Mouse (Mus musculus) liver, embryonic 15.5 days (tissue): ENCODE data around the gene Itpkb. TPM values are rescaled to one million over a fixed set of nuclear protein-coding genes. Genes with fewer than 3 reads are reported as not detected.

Experiments used
- ATAC-seq: fragments of 200-750 bp; cut with Nextera tagmentation; 2 replicates; pipeline ENCODE4 v1.8.0; 2017; ENCODE audit warnings: moderate number of reproducible peaks, mild to moderate bottlenecking, moderate library complexity; ENCODE audit not compliant: insufficient read depth
- H3K27ac ChIP-seq: fragments of 300-500 bp; sonication (generic); replicated peaks from 2 replicates; pipeline ENCODE4 v1.5.1; 2015; ENCODE audit warnings: mild to moderate bottlenecking, inconsistent platforms
- H3K27me3 ChIP-seq: fragments of 300-500 bp; sonication (generic); 2 replicates; pipeline ENCODE4 v1.6.1; 2015; ENCODE audit warnings: mild to moderate bottlenecking, inconsistent platforms
- H3K36me3 ChIP-seq: fragments of 300-500 bp; sonication (generic); replicated peaks from 2 replicates; pipeline ENCODE4 v1.6.1; 2015; ENCODE audit warnings: moderate library complexity, mild to moderate bottlenecking, inconsistent platforms
- H3K4me1 ChIP-seq: fragments of 300-500 bp; sonication (generic); replicated peaks from 2 replicates; pipeline ENCODE4 v1.6.1; 2015; ENCODE audit warnings: inconsistent platforms
- H3K4me2 ChIP-seq: fragments of 300-500 bp; sonication (generic); 2 replicates; pipeline ENCODE4 v1.6.1; 2015; ENCODE audit warnings: moderate library complexity, mild to moderate bottlenecking, inconsistent platforms
- H3K4me3 ChIP-seq: fragments of 300-500 bp; sonication (generic); replicated peaks from 2 replicates; pipeline ENCODE4 v1.5.1; 2015; ENCODE audit warnings: mild to moderate bottlenecking, inconsistent platforms
- H3K9ac ChIP-seq: fragments of 300-500 bp; sonication (generic); 2 replicates; pipeline ENCODE4 v1.6.1; 2015; ENCODE audit warnings: moderate library complexity, mild to moderate bottlenecking, inconsistent platforms
- H3K9me3 ChIP-seq: fragments of 300-500 bp; sonication (generic); replicated peaks from 2 replicates; pipeline ENCODE4 v1.6.1; 2016; ENCODE audit warnings: inconsistent platforms
- WGBS: fragments of 180-500 bp; shearing (Covaris S2); methylation state at CpG from one replicate; pipeline ENCODE4 v1.1.7; 2015; ENCODE audit warnings: mixed read lengths; ENCODE audit not compliant: insufficient replicate concordance; 5-methylcytosine and 5-hydroxymethylcytosine counted together
- polyA plus RNA-seq: library from polyadenylated mRNA; unstranded; fragments of >200 nt; fragmentation: Nextera tagmentation; extraction: Ambion mirVana; gene quantifications from 2 replicates; pipeline ENCODE4 v1.2.1, GENCODE M21; 2015

Itpkb gene
- polyA plus RNA-seq, 1 experiment from 2014 or later = 1.3 TPM

DNA sequence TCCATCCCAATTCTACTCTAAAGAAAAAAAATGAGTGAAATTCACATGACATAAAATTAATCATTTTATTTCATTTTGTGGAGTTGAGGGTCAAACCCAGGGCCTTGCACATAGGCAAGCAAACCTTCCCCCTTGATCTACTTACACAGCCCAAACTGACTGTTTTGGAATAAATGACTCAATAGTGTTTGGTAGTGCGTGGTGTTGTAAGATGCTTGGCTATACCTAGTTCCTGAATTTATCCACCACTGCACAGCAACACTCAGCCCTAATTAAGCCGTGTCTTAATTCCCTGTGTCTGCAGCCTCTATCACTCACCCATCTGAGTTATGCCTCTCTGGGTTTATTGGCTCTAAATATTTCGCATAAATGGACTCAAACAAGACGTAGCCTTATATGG is 30.0 kb upstream of the Itpkb start:
- peaks cover 28% of the 10 kb centered on the region for H3K4me1 ChIP-seq
- H3K4me2 ChIP-seq = no peak overlapping the region
- no peak overlapping the region for H3K4me3 ChIP-seq
- 63% methylated on average over 4 of the region's 4 CpGs for WGBS
- no peaks in the 10 kb centered on the region for H3K36me3 ChIP-seq
- no peak for ATAC-seq
- H3K27me3 ChIP-seq = no peaks in the 10 kb centered on the region
- no peaks in the 10 kb centered on the region for H3K9me3 ChIP-seq
- H3K9ac ChIP-seq = no peak overlapping the region
- no peak overlapping the region for H3K27ac ChIP-seq

DNA sequence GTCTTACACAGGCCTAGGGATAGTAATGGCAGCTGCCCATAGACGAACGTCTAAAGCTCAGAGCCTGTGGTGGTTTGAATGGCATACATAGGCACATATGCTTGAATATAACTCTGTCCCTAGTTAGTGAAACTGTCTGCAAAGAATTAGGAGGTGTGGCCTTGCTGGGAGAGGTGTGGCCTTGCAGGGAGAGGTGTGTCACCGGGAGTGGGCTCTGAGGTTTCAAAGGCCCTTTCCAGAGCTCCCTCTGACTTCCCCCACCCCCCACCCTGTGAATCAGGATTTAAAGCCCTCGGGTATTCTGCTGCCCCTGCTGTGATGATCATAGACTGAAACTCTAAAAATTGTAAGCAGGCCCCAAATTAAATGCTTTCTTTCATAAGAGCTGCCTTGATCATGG is 29.3 kb upstream of the Itpkb start:
- Histone ChIP-seq H3K4me3 (no peak overlapping the region), H3K9me3 (no peaks in the 10 kb centered on the region), H3K4me2 (no peak overlapping the region), H3K9ac (no peak overlapping the region), H3K27me3 (no peaks in the 10 kb centered on the region), H3K27ac (no peak overlapping the region), H3K36me3 (no peaks in the 10 kb centered on the region), H3K4me1 (peaks cover 29% of the 10 kb centered on the region)
- ATAC-seq = no peak
- 39% methylated on average over 4 of the region's 4 CpGs for WGBS

DNA sequence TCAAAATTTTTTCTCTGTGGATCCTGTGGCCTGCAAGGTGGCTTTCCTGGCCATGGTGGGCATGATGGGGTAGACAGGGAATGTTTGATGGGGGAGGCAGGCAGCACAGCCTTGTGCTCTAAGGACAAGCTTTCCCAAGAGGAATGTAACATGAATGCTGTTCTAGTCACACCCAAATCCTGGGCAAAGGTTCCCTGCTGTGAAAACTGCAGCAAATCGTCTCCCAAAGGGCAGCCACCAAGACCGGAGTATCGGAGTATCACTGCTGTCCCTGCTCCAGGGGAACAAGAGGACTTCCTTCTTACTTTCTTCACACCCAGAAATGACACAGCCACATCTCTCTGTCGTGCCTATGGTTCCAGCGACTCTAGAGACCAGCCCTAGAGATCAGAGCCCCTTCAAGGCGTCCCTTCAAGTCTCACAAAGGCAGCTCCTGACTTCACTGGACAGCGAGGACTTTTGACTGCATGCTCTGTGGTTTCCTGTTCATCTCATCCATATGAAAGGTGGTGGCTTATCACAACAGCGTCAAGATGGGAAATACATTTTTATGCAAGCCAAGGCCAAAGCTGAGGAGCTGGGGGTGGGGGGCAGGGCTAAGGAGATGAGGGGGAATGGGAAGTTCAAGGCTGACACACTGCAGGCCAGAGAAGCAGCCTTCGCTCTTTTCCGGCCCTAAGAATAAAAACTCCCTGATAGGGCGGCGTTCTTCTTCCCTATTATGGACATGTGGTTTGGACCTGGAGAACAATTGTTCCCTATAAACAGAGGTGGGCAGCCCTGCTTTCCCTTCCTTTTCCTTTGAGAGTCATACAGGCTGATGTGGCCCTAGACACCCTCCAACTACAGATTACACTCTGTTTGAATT is 27.8 kb upstream of the Itpkb start:
- Histone ChIP-seq H3K4me2 (no peak overlapping the region), H3K9ac (no peak overlapping the region), H3K27ac (peak overlapping the region; percentile 24; the same call in 1 of the 2 replicates), H3K36me3 (no peaks in the 10 kb centered on the region), H3K4me1 (peaks cover 35% of the 10 kb centered on the region), H3K9me3 (no peaks in the 10 kb centered on the region), H3K4me3 (no peak overlapping the region), H3K27me3 (no peaks in the 10 kb centered on the region)
- peak; percentile 67 for ATAC-seq
- WGBS = 16% methylated on average over 12 of the region's 12 CpGs

DNA sequence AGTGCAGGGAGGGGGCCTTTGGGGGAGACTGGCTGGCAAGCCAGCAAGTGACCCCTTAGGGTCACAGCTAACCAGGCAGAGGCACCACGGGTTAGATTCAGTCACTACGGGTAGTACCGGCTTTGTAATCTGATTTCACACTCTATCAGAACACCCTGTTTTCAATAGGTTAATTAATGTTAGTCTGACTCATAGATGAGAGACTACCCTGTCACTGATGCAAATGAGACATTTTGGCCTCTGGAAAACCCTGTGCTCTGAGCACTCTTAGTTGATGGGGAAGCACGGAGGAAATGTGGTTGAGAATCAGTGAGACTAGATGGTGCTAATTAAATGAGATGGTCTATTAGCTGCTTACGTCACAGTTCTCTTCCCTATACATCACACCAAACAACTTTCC is 26.7 kb upstream of the Itpkb start:
- H3K27me3 ChIP-seq = no peaks in the 10 kb centered on the region
- no peak for ATAC-seq
- H3K36me3 ChIP-seq = no peaks in the 10 kb centered on the region
- H3K27ac ChIP-seq = no peak overlapping the region
- H3K4me1 ChIP-seq = peaks cover 32% of the 10 kb centered on the region
- H3K4me3 ChIP-seq = no peak overlapping the region
- 68% methylated on average over 5 of the region's 5 CpGs for WGBS
- no peak overlapping the region for H3K4me2 ChIP-seq
- H3K9me3 ChIP-seq = no peaks in the 10 kb centered on the region
- H3K9ac ChIP-seq = no peak overlapping the region

DNA sequence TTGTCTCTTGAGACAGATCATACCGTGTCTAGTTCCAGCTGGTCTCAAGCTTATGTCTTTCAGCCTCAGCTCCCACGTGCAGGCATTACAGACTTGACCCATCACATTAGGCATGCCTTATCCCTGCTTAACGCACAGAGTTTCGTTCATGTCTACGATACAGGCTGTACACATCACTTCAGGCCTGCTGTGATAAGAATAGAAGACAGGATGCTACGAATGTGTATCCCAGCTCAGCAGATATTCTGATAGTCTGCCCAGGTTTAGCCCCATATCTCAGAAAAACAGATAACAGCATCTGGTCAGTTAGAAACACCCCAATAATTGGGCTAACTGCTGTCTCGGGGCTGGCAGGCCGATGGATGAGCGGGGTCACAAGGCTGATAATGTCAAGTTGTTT is 23.4 kb upstream of the Itpkb start:
- Histone ChIP-seq H3K36me3 (no peaks in the 10 kb centered on the region), H3K9me3 (no peaks in the 10 kb centered on the region), H3K4me2 (no peak overlapping the region), H3K27ac (no peak overlapping the region), H3K4me1 (peaks cover 29% of the 10 kb centered on the region), H3K27me3 (peaks cover under 1% of the 10 kb centered on the region; the same call in 1 of the 2 replicates), H3K4me3 (no peak overlapping the region), H3K9ac (no peak overlapping the region)
- WGBS = 19% methylated on average over 9 of the region's 9 CpGs
- peak; percentile 56; the same call in 1 of the 2 replicates for ATAC-seq

DNA sequence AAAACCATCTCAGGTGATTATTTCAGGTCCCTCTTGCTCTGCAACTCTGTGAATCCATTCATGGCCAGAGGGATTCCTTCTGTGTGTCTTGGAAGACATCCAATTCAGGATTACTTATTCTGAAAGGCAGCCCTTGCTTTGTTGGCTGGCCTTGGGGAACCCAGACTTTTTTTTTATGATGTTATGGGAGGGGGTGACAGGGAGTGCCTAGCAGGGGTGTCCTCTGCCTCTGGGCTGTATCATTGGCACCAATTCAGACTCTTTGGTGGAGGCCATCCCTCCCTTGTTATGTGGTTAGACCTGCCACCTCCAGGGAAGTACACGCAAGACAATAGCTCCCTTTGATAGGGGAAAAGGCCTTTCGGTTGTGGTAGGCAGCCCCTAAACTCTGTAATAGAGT is 22.6 kb upstream of the Itpkb start:
- 46% methylated on average over 2 of the region's 2 CpGs for WGBS
- H3K4me1 ChIP-seq = peaks cover 26% of the 10 kb centered on the region
- peaks cover 7% of the 10 kb centered on the region for H3K27me3 ChIP-seq
- no peak overlapping the region for H3K27ac ChIP-seq
- H3K9ac ChIP-seq = no peak overlapping the region
- no peak for ATAC-seq
- no peak overlapping the region for H3K4me3 ChIP-seq
- no peaks in the 10 kb centered on the region for H3K9me3 ChIP-seq
- no peaks in the 10 kb centered on the region for H3K36me3 ChIP-seq
- H3K4me2 ChIP-seq = no peak overlapping the region

- WGBS = 49% methylated on average over 4 of the region's 4 CpGs
- H3K36me3 ChIP-seq = no peaks in the 10 kb centered on the region
- ATAC-seq = no peak
- no peak overlapping the region for H3K9ac ChIP-seq
- no peaks in the 10 kb centered on the region for H3K9me3 ChIP-seq
- no peak overlapping the region for H3K4me2 ChIP-seq
- H3K27ac ChIP-seq = no peak overlapping the region
- peaks cover 19% of the 10 kb centered on the region for H3K27me3 ChIP-seq
- no peak overlapping the region for H3K4me3 ChIP-seq
- peaks cover 21% of the 10 kb centered on the region for H3K4me1 ChIP-seq
Measured at GRCm38 (mm10) chr1:180308897-180309296, 21.4 kb upstream of the Itpkb start.

- 51% methylated on average over 6 of the region's 6 CpGs for WGBS
- Histone ChIP-seq H3K27me3 (peaks cover 32% of the 10 kb centered on the region), H3K4me3 (no peak overlapping the region), H3K27ac (no peak overlapping the region), H3K4me2 (no peak overlapping the region), H3K9ac (no peak overlapping the region), H3K9me3 (no peaks in the 10 kb centered on the region), H3K36me3 (no peaks in the 10 kb centered on the region), H3K4me1 (peaks cover 17% of the 10 kb centered on the region)
- no peak for ATAC-seq
Measured at GRCm38 (mm10) chr1:180312286-180312685, 18.0 kb upstream of the Itpkb start.

DNA sequence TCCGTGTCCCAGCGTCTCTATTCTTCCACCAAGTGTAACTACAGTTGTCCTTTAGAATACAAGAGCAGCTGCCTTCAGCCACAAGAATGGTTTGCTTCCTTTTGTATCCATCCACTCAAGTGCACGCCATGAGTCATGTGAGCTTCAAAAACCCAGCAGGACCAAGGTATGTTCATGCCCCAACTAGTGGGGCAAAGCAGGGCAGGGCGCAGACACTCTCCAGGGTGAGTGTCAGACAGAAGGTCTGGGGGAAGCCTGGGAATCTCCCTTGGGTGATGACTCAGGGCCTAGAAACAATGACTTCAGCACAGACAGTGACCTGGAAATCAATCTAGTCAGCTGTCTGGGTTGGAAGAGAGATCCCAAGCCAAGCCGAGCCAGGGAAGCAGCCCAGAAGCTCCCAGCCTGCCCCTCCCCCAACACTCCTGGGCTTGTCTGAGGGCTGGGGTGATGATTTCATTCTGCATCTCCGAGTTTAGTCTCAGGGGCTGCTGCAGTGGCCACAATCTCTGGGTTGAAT is 17.4 kb upstream of the Itpkb start:
- H3K4me1 ChIP-seq = peaks cover 20% of the 10 kb centered on the region

GRCm38 (mm10) chr1:180313517-180314440 is 16.5 kb upstream of the Itpkb start:
- no peaks in the 10 kb centered on the region for H3K36me3 ChIP-seq
- no peak for ATAC-seq
- H3K4me3 ChIP-seq = no peak overlapping the region
- no peak overlapping the region for H3K9ac ChIP-seq
- peak overlapping the region; percentile 38 for H3K4me2 ChIP-seq
- no peak overlapping the region for H3K27ac ChIP-seq
- peaks cover 29% of the 10 kb centered on the region for H3K4me1 ChIP-seq
- WGBS = 21% methylated on average over 20 of the region's 20 CpGs
- H3K9me3 ChIP-seq = no peaks in the 10 kb centered on the region
- peaks cover 32% of the 10 kb centered on the region for H3K27me3 ChIP-seq

More for the DNA sequence above, 17.4 kb upstream of the Itpkb start:
- H3K4me3 ChIP-seq = no peak overlapping the region
- no peaks in the 10 kb centered on the region for H3K36me3 ChIP-seq
- no peak for ATAC-seq
- peaks cover 32% of the 10 kb centered on the region for H3K27me3 ChIP-seq
- WGBS = 52% methylated on average over 6 of the region's 6 CpGs
- H3K4me2 ChIP-seq = no peak overlapping the region
- H3K27ac ChIP-seq = no peak overlapping the region
- H3K9ac ChIP-seq = no peak overlapping the region
- no peaks in the 10 kb centered on the region for H3K9me3 ChIP-seq

DNA sequence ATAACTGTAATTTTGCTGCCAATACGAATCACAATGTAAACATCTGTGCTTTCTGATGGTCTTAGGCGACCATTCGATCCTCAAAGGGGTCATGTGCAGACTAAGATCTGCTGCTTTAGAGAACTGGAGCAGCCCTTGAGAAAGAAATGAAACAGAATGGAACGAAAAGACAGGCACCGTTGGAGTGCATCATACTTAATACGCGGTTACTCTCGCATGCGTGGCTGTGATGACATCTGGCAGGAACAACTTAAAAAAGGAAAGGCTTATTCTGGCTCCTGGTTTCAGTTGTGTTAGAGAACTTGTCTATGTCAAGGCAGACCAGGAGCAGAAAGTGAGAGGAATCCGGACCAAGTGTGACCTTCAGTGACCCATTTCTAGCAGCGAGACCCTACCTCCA is 15.6 kb upstream of the Itpkb start:
- H3K27ac ChIP-seq = no peak overlapping the region
- no peaks in the 10 kb centered on the region for H3K9me3 ChIP-seq
- no peak for ATAC-seq
- H3K9ac ChIP-seq = no peak overlapping the region
- no peaks in the 10 kb centered on the region for H3K36me3 ChIP-seq
- no peak overlapping the region for H3K4me3 ChIP-seq
- no peak overlapping the region for H3K4me2 ChIP-seq
- H3K4me1 ChIP-seq = peaks cover 32% of the 10 kb centered on the region
- H3K27me3 ChIP-seq = peaks cover 32% of the 10 kb centered on the region
- 54% methylated on average over 11 of the region's 11 CpGs for WGBS
